Mouse (Mus musculus): Measurements from ENCODE around the gene Lingo3. TPM values are rescaled to one million over a fixed set of nuclear protein-coding genes. Genes with fewer than 3 reads are reported as not detected.
A peak's percentile ranks its signal among the peaks of the same experiment; 100 is the strongest.
"Not testable (repeated sequence)": the region's sequence is repeated elsewhere in the genome, so short reads cannot be mapped to it uniquely, and the experiment has no call there.

Gene Lingo3
- polyA plus RNA-seq, 1 experiment: not detected

DNA sequence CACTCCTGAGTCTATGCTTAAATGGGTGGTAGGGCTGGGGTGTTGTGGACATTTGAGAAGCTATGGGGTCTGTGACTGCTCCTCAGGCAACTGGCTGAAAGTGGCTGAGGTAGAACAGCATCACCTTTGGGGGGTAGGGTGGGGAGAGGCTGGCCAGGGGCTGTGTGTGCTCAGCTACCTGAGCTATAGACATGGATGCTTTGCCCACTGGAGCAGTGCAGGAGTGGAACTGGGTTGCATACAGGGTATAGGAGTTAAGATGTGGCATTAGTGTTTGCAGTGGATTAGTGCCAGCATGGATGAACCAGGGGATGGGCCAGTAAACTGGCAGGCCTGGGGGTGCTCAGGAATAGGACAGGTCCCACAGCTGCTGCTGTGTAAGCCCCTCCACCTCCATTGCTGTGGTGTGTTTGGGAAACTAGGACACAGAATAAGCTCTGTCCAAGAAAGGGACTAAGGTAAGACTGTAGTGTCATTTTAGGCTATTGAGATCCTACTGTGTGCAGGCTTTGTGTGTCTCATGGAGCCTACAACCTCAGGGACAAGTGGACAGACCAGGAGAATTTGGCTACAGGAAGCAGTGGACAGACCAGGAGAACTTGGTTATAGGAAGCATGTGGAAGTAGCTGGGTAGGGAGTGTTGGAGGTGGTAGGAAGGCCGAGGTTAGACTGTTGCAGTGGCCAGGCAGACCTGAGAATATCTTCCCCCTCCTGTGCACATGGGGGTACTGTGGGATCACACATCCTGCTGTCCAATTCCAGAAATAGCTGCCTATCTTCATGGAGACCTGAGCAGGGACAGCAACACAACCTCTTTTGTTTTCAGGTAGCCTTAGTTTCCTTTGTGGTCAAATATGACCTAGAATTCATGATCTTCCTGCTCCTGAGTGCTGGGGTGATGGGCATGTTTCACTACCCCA is 14.2 kb downstream of the Lingo3 start:
- WGBS: 62% methylated on average over 1 of the region's 1 CpGs
- Histone ChIP-seq H3K4me1 (ENCODE audit: control insufficient read depth, insufficient read depth, low read length) (peaks cover 5% of the 10 kb centered on the region), H3K27ac (ENCODE audit: control insufficient read depth, insufficient read depth, low read depth, low read length, poor library complexity) (no peak overlapping the region), H3K4me3 (replicated peaks; ENCODE audit: control insufficient read depth, low read depth, low read length) (no peak overlapping the region)
- no peak for TF ChIP-seq CTCF (IDR thresholded peaks at IDR 0.05; ENCODE audit: control insufficient read depth, insufficient read depth, low read length)
- TF ChIP-seq POLR2A (IDR thresholded peaks at IDR 0.05; ENCODE audit: borderline replicate concordance, control insufficient read depth, low read depth, low read length): no peak

DNA sequence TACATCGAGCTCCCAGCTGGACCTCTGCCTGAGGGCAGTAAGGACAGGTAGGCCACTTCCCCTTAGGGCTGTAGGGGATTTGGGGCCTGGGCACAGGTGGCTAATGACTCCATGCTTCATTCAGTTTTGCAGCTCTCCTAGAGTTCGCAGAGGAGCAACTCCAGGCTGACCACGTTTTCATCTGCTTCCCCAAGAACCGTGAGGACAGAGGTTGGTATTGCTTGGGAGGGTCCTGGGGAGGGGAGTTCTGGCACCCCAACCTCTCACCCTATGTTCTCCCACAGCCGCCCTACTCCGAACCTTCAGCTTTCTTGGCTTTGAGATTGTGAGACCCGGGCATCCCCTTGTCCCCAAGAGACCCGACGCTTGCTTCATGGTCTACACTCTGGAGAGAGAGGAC is 15.3 kb downstream of the Lingo3 start:
- not testable (repeated sequence) for H3K27ac ChIP-seq (ENCODE audit: control insufficient read depth, insufficient read depth, low read depth, low read length, poor library complexity); H3K4me3 ChIP-seq (replicated peaks; ENCODE audit: control insufficient read depth, low read depth, low read length); H3K4me1 ChIP-seq (ENCODE audit: control insufficient read depth, insufficient read depth, low read length)
- 76% methylated on average over 9 of the region's 9 CpGs for WGBS

DNA sequence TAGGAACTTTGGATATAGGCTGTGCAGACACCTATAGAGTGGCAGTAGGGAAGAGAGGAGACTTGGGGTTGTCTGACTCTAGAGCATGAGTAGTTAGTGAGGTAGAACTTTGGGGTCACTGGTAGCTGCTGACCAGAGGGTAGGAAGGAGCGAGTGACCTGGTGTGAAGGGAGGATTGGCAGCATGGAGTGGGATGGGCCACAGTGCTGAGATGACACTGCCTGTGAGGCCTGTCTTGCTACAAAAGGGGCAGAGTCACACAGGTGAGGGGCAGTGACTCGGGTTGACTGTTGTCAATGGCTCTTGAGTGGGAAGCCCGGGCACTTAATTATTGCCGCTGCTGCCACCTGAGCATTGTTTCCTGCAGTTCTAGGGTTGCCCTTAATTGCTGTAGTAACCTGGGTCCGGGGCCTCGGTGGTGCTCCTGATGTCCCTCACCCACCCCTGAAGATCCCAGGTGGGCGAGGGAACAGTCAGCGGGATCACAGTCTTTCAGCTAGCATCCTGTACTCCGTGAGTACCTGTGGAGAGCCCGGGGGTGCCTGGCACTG is 15.9 kb downstream of the Lingo3 start:
- Histone ChIP-seq H3K4me3 (replicated peaks; ENCODE audit: control insufficient read depth, low read depth, low read length) (peak overlapping the region; percentile 88), H3K27ac (ENCODE audit: control insufficient read depth, insufficient read depth, low read depth, low read length, poor library complexity) (no peak overlapping the region), H3K4me1 (ENCODE audit: control insufficient read depth, insufficient read depth, low read length) (peaks cover 6% of the 10 kb centered on the region)
- WGBS: 50% methylated on average over 10 of the region's 10 CpGs
- TF ChIP-seq CTCF (IDR thresholded peaks at IDR 0.05; ENCODE audit: control insufficient read depth, insufficient read depth, low read length) (no peak), POLR2A (IDR thresholded peaks at IDR 0.05; ENCODE audit: borderline replicate concordance, control insufficient read depth, low read depth, low read length) (no peak)

DNA sequence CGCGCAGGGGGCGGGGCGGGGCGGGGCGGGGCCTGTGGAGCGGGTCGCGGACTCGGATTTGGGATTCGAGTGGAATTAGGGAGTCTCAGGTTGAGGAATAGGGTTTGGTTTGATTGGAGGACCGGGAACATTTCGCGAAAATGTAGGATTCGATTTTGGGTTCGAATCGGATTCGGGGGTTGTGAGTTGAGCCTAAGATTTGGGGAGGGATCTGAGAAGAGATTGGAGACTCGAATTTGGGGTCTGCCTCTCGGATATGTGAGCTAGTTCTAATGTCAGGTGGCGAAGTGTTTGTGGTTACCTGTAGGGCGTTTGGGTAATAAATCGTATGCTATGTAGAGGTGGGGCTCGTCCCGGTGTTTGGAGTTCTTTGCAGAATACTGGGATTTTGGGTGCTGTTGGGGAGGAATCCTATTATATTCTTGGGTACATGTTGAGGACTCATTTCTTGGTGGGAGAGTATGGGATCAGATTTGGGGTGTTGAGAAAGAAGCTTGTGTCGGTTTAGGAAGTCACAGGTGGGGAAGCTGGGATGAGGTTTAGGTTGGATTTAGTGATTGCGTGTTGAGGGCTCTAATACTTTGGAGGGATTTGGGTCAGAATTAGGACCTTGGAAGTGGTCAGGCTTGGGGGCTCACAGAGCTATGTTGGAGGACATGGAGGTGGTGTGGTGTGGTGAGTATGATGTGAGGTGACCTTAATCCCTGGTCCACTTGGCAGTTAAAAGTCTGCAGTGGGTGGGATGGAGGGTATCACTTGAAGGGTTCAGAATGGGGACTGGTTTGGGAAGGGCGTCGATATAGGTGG is 16.6 kb downstream of the Lingo3 start:
- Histone ChIP-seq H3K4me3 (replicated peaks; ENCODE audit: control insufficient read depth, low read depth, low read length) (peak overlapping the region; percentile 88), H3K4me1 (ENCODE audit: control insufficient read depth, insufficient read depth, low read length) (peaks cover 6% of the 10 kb centered on the region), H3K27ac (ENCODE audit: control insufficient read depth, insufficient read depth, low read depth, low read length, poor library complexity) (peak overlapping the region; percentile 94; the same call in 1 of the 2 replicates)
- no peak for TF ChIP-seq CTCF (IDR thresholded peaks at IDR 0.05; ENCODE audit: control insufficient read depth, insufficient read depth, low read length)
- no peak for TF ChIP-seq POLR2A (IDR thresholded peaks at IDR 0.05; ENCODE audit: borderline replicate concordance, control insufficient read depth, low read depth, low read length)
- WGBS: 2% methylated on average over 29 of the region's 29 CpGs

DNA sequence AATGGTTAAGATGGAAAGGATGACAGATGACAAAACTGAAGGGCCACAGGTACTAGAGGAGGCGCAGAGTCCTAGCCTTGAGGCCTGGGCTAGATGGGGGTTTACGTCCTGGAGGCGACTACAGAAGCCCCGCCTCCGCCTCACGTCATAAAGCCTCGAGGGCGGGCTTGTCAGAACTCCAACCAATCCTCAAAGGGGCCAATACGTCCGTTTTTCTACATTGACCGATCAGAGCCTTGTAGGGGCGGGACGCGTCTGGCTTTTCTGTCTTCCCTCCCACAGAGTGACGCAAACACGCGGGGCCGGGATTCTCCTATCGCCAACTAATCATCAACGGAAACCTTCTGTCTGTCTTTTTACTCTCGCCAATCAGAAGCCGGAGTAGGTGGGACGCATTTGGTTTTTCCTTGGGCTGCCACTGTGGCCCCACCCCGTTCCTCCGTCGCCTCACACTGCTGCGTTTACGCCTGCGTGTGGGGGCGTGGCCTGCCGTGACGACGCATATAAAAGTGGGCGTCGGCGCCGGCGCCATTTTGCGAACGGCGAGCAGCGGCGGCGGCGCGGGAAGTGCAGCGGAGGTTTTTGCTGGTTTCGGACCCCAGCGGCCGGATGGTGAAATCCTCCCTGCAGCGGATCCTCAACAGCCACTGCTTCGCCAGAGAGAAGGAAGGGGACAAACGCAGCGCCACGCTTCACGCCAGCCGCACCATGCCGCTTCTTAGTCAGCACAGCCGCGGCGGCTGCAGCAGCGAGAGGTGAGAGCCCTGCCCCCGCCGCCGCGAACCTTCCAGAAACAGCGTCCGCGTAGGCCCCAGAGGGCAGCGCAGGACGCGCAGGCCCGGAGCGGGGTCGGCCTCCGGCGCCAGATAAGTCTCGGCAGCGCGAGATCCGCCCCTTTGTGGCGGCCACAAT is 17.4 kb downstream of the Lingo3 start, which contains the start of gene Oaz1:
Oaz1 (plus strand) TSS at position 506 of the 912 bp plus-strand sequence.
- Histone ChIP-seq H3K27ac (ENCODE audit: control insufficient read depth, insufficient read depth, low read depth, low read length, poor library complexity) (peak within 1 kb of the TSS; percentile 94), H3K4me3 (replicated peaks; ENCODE audit: control insufficient read depth, low read depth, low read length) (peak within 1 kb of the TSS; percentile 88), H3K4me1 (ENCODE audit: control insufficient read depth, insufficient read depth, low read length) (peaks cover 6% of the 10 kb centered on the region)
- TF ChIP-seq CTCF (IDR thresholded peaks at IDR 0.05; ENCODE audit: control insufficient read depth, insufficient read depth, low read length): no peak
- TF ChIP-seq POLR2A (IDR thresholded peaks at IDR 0.05; ENCODE audit: borderline replicate concordance, control insufficient read depth, low read depth, low read length): peak; percentile 81
- under 1% methylated on average over 82 of the region's 82 CpGs for WGBS

DNA sequence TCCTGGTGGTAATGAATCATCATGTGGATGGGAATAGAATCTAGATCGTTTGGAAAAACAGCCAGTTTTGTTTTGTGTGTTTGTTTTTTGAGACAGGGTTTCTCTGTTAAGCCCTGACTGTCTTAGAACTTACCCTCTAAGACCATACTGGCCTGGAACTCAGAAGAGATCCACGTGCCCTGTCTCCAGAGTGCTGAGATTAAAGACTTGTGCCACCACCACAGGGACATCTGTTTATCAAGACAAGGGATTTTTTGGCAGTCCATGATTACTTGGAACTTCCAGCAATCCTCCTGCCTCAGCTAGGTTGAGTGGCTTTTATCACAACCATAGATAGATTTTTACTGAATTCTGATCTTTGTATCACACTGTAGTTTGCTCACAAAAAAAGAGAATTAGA is 19.0 kb downstream of the Lingo3 start:
- no peak for TF ChIP-seq POLR2A (IDR thresholded peaks at IDR 0.05; ENCODE audit: borderline replicate concordance, control insufficient read depth, low read depth, low read length)
- no peak for TF ChIP-seq CTCF (IDR thresholded peaks at IDR 0.05; ENCODE audit: control insufficient read depth, insufficient read depth, low read length)
- 16% methylated on average over 2 of the region's 2 CpGs for WGBS
- H3K4me1 ChIP-seq (ENCODE audit: control insufficient read depth, insufficient read depth, low read length): peaks cover 6% of the 10 kb centered on the region
- peak overlapping the region; percentile 88; the same call in 1 of the 2 replicates for H3K27ac ChIP-seq (ENCODE audit: control insufficient read depth, insufficient read depth, low read depth, low read length, poor library complexity)
- no peak overlapping the region for H3K4me3 ChIP-seq (replicated peaks; ENCODE audit: control insufficient read depth, low read depth, low read length)

DNA sequence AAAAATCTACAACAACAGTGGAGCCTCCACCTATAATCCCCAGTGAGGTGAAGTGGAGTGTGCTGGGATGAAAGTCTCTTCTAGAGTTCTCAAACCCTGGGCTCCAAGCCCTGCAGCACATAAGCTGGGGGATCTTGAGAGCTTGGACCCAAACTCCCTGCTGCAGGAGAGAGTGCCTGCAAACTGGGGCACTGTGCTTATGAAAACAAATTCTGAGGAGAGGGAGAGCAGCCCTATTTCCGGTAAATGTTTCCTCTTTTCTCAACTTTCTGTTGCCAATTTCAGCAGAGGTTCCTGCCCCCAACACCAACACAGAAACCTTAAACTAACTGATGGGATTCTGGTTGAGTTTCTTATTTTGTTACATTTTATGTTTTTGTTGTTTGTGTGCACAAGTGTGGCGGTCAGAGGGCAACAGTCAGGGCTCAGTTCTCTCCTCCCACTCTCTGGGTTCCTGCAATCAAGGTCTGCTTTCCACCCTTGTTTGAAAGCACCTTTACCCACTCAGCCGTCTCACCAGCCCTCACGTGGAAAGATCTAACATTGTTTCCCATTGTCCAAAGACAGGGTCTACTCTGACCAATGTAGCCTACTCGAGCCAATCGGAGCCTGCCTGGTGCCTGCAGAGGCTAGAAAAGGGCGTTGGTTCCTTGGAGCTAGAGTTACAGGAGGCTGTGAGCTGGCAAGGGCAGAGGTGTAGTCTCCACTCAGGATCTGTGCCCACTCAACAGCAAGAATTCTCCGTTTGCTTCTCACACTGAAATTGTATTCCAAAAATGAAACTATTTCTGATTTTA is 19.8 kb downstream of the Lingo3 start:
- Histone ChIP-seq H3K4me1 (ENCODE audit: control insufficient read depth, insufficient read depth, low read length) (peaks cover 6% of the 10 kb centered on the region), H3K27ac (ENCODE audit: control insufficient read depth, insufficient read depth, low read depth, low read length, poor library complexity) (peak overlapping the region; percentile 88), H3K4me3 (replicated peaks; ENCODE audit: control insufficient read depth, low read depth, low read length) (peak overlapping the region; percentile 18)
- TF ChIP-seq CTCF (IDR thresholded peaks at IDR 0.05; ENCODE audit: control insufficient read depth, insufficient read depth, low read length): no peak
- TF ChIP-seq POLR2A (IDR thresholded peaks at IDR 0.05; ENCODE audit: borderline replicate concordance, control insufficient read depth, low read depth, low read length): no peak
- 4% methylated on average over 8 of the region's 8 CpGs for WGBS
